Mouse (Mus musculus) CD4-positive, CD25-positive, alpha-beta regulatory T cell, adult 2 months (primary cell): ENCODE data around the gene Ppox.

Experiments used
- DNase-seq: peaks from one replicate; pipeline ENCODE4 v3.0.0-alpha.2; 2012; ENCODE audit warnings: low read depth, low spot score

Ppox gene

GRCm38 (mm10) chr1:171265971-171266744, 14.8 kb downstream of the Ppox start:
- DNase-seq = no peak

- no peak for DNase-seq
These were observed 17.1 kb downstream of the Ppox start for GRCm38 (mm10) chr1:171263666-171264461.

- DNase-seq = no peak
These were observed 17.8 kb downstream of the Ppox start for GRCm38 (mm10) chr1:171263185-171263611.

- peak; percentile 49 for DNase-seq
These were observed 18.3 kb downstream of the Ppox start for GRCm38 (mm10) chr1:171262594-171263130.

GRCm38 (mm10) chr1:171260316-171260715, 20.7 kb downstream of the Ppox start:
- DNase-seq = no peak

- DNase-seq = no peak
These were observed 22.1 kb downstream of the Ppox start for GRCm38 (mm10) chr1:171258921-171259320.

GRCm38 (mm10) chr1:171257781-171258180, 23.2 kb downstream of the Ppox start:
- DNase-seq = no peak

GRCm38 (mm10) chr1:171256937-171257548, 23.9 kb downstream of the Ppox start:
- DNase-seq = peak; percentile 79

- DNase-seq = no peak
These were observed 24.7 kb downstream of the Ppox start for GRCm38 (mm10) chr1:171256095-171256818.

GRCm38 (mm10) chr1:171252415-171252814, 28.6 kb downstream of the Ppox start:
- no peak for DNase-seq

GRCm38 (mm10) chr1:171251594-171252324, 29.2 kb downstream of the Ppox start:
- DNase-seq = no peak

- DNase-seq = no peak
These were observed 30.0 kb downstream of the Ppox start, which contains the start of gene Ndufs2 for GRCm38 (mm10) chr1:171250680-171251593. Gene Ndufs2, minus strand, starts transcription at chr1:171251388.

GRCm38 (mm10) chr1:171249913-171250600, 30.9 kb downstream of the Ppox start, which contains the start of gene Adamts4:
Gene Adamts4, plus strand, starts transcription at chr1:171250421.
- DNase-seq = no peak

GRCm38 (mm10) chr1:171248386-171249226, 32.4 kb downstream of the Ppox start:
- DNase-seq = no peak

- no peak for DNase-seq
These were observed 33.1 kb downstream of the Ppox start for GRCm38 (mm10) chr1:171247916-171248315.

GRCm38 (mm10) chr1:171247453-171247841, 33.5 kb downstream of the Ppox start:
- DNase-seq = no peak

- DNase-seq = peak; percentile 99
These were observed 34.1 kb downstream of the Ppox start for GRCm38 (mm10) chr1:171246709-171247452.
